In genomic region chr2:180395279-180396034, GRCm38 (mm10) we compare ENCODE assay signal across 15 mouse cellular contexts.
"Had no signal": no experiment of that assay in that cellular context is flagged by ENCODE, and none has a peak within 500 bp of the region (broad histone marks: within the 10 kb centered on the region; RNA-seq: fewer than 3 reads in every experiment).

No protein-coding gene starts in this region.

- H3K4me3 ChIP-seq: layer of hippocampus, adult 2 months; limb, embryonic 13.5 days; midbrain, embryonic 13.5 days; neural tube, embryonic 12.5 days; stomach, embryonic 15.5 days had no signal

- H3K4me1 ChIP-seq: limb, embryonic 13.5 days; midbrain, embryonic 13.5 days; neural tube, embryonic 12.5 days; stomach, embryonic 15.5 days had no signal

- H3K9ac ChIP-seq: limb, embryonic 13.5 days; liver, embryonic 14.5 days; midbrain, embryonic 13.5 days; neural tube, embryonic 12.5 days; stomach, embryonic 15.5 days had no signal

- H3K27me3 ChIP-seq: stomach, embryonic 15.5 days had no signal

- ATAC-seq: midbrain, embryonic 13.5 days had no signal

- H3K27ac ChIP-seq: kidney, postnatal 0 days; layer of hippocampus, adult 2 months; limb, embryonic 13.5 days; liver, embryonic 14.5 days; midbrain, embryonic 13.5 days; neural tube, embryonic 12.5 days; stomach, embryonic 15.5 days had no signal

- H3K9me3 ChIP-seq: limb, embryonic 13.5 days; midbrain, embryonic 13.5 days; neural tube, embryonic 12.5 days; stomach, embryonic 15.5 days had no signal

- H3K36me3 ChIP-seq: limb, embryonic 13.5 days; midbrain, embryonic 13.5 days; neural tube, embryonic 12.5 days; stomach, embryonic 15.5 days had no signal

- DNase-seq: kidney, adult 9 months; kidney, postnatal 36 days; left cerebral cortex, postnatal 4 days; lung, adult 18-20 months; retina, postnatal 1 day; right cerebral cortex, postnatal 4 days; thymus, adult 2 months; thymus, postnatal 25 days had no signal

- H3K4me2 ChIP-seq: limb, embryonic 13.5 days; midbrain, embryonic 13.5 days; neural tube, embryonic 12.5 days; stomach, embryonic 15.5 days had no signal
